Mouse (Mus musculus) thymus, postnatal 0 days (tissue): ENCODE measurements around the gene Ahctf1. TPM values are rescaled to one million over a fixed set of nuclear protein-coding genes. Genes with fewer than 3 reads are reported as not detected.
"Not testable (repeated sequence)": the region's sequence is repeated elsewhere in the genome, so short reads cannot be mapped to it uniquely, and the experiment has no call there.

ENCODE experiments used
- DNase-seq: peaks from one replicate; pipeline ENCODE4 v3.0.0-alpha.2; 2015; ENCODE audit warnings: low spot score
- polyA plus RNA-seq: library from polyadenylated mRNA; unstranded; fragments of >200 nt; fragmentation: Nextera tagmentation; extraction: Ambion mirVana; gene quantifications from 2 replicates; pipeline ENCODE4 v1.2.1, GENCODE M21; 2015

Ahctf1 gene
- 11.8 and 16.3 TPM in 2 replicates for polyA plus RNA-seq

DNA sequence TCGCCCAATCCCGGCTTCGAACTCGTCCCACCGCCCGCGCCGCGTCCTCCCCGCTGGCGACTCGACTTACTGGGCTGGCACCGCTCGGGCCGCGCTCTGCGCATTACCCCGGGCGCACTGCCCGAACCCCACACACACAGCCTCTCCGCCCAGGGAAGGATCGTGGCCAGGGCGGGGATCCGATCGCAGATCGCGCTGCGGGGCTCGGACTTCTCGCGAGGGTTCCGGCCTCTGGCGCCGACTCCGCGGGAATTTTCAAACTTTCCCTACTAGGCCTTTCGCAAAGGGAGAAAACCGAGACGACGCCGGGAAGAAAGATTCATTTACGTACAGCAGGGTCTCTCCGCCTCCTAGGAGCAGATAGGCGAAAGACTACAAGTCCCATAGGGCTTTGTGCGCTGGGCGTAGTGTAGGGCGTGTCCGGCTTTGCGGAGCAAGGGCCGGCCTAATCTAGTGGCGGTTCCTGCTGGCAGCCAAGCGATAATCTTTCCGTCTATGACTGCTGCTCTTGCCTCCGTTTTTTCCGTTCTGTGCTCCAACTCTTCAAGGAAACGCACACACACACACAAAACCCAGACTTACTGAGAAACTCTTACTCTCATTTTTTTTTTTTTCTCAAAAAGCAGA is at the start of gene Ahctf1:
Gene Ahctf1 (minus strand): TSS at position 168 of the 627 bp plus-strand sequence.
- DNase-seq = peak; percentile 94

DNA sequence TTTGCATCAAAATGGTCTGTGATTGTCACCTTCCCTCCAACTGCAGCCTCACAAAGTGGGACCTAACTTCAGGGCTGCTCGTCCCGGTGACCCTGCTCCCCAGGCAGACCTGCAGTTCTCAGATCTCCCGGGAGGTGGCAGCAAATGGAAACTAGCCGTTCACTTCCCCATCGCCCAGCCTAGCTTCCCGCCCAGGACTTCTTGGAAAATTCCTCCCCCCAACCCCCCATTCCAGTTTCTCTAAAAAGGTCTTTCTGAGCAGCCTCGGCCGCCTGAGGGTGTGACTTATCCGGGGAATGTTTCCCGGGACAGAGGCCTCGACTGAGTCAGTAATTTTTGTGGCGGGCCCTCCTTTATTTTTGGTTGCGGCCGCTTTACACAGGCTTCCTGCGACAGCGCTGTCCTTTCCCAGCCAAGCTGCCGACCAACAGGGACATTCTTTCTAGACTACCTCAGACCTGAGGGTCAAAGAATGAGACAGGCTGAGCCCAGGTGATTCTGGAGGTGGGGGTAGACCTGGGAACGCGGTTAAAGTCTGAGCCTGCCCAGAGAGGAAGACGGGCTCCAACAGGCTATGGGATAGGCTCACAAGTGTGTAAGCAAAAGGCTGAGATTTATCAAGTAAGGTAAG is 44.4 kb upstream of the Ahctf1 start:
- DNase-seq = peak; percentile 46

DNA sequence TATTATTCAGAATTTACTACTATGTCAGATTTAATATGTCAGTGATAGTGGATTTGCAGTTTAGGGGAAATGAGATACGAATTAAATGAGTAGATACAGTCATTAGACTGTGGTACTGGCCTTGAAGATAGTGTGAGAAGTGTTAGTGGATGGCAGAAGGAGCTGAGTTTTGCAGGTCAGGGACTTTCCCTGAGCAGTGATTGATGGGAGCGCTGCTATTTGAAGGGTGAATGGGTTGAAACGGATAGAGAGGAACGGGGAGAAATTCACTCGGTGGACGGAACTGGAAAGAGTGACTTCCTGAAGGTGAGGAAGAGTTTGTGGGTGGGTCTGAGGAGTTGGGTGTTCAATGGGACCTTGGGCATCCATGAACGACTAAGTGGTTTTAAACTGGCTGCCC is 43.7 kb upstream of the Ahctf1 start:
- DNase-seq = no peak

- no peak for DNase-seq
These were observed 42.5 kb upstream of the Ahctf1 start for GRCm38 (mm10) chr1:179845832-179846499.

DNA sequence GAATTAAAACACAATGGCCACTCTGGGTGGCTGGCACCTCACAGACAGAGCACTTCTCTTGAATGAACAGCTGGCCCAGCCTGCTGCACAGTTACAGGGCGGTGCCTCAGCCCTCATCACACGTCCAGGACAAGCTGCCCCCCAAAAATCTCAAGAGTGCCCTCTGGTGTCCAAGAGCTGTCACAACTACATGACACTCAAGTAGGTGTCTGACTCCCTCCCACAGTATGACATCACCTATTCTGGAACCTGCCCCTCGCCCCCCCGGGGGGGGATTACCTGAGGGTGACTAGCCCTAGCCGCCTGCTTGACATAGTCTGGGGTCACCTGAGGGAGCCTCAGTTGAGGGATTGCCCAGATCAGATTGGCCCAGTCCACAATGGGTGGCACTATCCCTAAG is 41.4 kb upstream of the Ahctf1 start:
- DNase-seq = peak; percentile 77

DNA sequence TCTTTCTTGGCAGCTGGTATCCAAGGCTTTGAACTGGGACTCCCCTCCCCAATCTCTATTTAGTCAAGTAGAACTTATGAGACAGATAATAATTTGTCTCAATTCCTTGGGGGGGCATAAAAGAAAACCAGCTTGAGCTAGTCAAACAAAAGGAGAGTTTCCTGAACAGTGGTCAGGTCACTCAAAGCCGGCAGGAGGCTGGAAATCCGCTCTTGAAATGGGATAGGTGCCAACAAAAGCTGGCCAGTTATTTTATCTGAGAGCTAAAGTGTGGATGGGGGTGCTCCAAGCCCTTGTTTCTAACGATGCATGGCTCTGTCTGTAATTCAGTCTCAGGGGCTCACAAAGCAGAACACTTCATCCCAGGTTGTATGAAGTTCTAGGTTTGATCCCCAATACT is 40.5 kb upstream of the Ahctf1 start:
- no peak for DNase-seq

GRCm38 (mm10) chr1:179842568-179842967 is 39.1 kb upstream of the Ahctf1 start:
- DNase-seq = no peak

DNA sequence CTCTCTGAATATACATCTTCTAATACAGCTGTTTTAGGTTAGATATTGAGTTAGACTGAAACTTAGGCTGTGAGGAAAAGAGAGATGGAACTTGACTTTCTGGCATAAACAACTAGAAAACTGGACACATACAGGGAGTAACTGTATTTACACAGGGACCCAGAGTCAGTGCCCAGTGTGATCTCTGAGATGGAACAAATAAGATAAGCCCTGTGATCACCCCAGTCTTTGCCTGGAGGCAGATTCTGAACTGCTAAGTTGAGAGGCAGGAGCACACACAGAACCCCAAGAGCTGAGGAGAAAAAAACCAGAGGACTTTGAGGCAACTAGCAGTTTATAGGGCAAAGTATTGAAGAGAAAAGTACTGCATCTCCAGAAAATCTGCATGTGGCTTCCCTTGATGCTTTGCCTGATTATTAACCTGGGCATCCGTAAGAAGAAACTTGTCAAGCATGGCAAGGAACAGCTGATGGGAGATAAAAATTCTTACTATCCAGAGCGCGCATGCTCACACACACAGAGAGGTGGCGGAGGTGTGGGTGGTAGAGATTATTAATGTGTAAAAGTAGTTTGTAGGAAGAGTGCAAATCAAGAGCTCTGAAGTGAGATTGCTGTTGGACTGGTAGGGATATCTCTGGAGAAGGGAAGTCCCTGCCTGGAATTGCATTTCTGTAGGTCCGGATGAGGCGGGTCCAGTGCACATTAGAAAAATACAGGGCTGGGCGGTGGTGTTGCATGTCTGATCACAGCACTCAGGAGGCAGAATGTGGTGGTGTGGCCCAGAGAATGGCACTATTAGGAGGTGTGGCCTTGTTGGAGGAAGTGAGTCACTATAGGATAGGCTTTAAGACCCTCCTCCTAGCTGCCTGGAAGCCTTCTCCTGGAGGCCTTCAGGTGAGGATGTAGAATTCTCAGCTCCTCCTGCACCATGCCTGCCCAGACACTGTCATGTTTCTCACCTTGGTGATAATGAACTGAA is 33.2 kb upstream of the Ahctf1 start:
- DNase-seq = no peak

DNA sequence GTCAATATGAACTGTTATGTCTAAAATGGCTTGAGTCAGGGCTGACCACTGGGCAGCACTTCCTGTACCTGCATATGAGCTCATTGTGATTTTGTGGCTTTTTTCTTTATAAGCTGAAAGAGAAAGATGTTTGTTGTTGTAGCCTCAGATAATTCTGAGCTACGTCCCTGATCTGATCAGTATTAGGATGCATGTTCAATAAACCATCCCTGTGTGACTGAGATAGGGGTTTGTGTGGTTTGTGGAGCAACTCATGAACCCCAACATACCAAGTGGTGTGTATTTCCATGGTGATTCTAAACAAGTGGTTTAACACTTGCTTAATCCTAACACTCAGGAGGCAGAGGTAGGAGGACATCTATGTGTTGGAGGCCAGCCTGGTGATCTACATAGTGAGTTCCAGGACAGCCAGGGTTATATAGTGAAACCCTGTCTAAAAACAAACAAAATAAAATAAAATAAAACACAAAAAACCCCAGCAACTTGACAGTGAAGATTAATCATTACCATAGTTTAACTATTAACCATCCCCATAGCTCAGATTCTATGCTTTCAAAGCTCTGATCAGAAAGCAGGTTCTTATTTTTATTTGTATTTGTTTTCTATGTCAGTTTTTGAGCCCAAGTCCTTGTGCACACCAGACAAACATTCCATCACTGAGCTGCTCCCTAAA is 32.4 kb upstream of the Ahctf1 start:
- no peak for DNase-seq

GRCm38 (mm10) chr1:179833596-179833995 is 30.1 kb upstream of the Ahctf1 start:
- DNase-seq = no peak

DNA sequence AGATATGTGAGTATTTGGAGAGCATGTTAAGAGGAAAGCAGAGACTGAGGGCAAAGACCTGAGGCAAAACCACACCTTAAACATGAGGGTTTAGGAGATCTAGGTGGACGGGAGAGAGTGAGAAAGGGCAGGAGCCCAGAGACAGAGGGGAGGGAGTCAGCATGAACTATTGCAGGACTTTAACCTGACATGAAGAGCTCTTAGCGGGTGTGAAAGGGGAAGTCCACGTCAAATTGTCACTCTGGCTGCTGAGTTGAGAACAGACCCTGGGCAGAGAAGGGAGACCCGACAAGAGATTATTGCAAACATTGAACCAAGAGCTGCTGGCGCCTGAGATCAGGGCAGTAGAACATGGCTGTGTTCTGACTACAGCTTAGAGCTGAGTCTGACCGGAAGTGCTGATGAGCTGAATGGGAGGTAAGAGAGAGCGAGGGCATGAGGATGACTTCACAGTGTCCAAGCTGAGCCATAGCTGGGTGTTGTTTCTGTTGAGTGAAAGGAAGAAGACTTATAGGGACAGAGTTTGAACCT is 29.3 kb upstream of the Ahctf1 start:
- DNase-seq = no peak

DNA sequence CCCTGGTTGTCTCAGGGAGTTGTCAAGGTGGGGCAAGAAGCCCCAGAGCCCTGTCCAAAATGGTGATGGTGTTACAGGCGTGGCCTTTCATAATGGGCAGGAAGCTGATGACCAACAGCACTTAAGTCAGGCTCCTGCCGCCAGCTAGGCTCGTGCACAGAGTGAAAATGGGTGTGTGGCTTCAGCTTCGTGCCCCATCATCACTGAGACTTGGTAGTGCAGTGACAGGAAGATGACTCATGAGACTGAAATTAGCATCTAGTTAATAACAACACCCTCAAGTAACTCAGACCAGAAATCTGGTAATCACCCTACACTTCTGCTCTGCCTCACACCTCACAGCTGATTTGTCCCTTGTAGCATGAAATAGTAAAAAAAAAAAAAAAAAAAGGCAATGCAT is 25.4 kb upstream of the Ahctf1 start:
- no peak for DNase-seq

GRCm38 (mm10) chr1:179828051-179828450 is 24.6 kb upstream of the Ahctf1 start:
- DNase-seq = no peak

DNA sequence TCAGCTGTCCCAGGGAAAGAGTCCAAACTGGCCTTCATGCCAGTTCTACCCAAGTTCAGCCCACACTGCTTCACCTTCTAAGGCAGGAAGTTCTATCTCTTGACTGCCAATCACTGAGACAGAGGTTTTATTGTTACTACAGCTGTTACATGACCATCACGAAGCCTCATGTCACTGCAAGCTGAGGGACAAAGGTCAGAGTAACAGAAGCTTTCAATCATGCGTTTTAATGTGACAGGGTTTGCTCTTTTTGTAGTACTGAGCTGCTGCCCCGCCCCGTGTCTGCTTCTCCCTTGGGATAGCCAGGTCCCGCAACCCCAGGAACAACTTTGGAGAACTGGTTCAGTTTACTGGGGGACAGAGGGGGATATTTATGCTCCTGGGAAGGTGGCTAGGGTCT is 21.1 kb upstream of the Ahctf1 start:
- DNase-seq = no peak

- DNase-seq = not testable (repeated sequence)
These were observed 15.2 kb upstream of the Ahctf1 start for GRCm38 (mm10) chr1:179818490-179819278.

- DNase-seq = no peak
These were observed 11.1 kb upstream of the Ahctf1 start for GRCm38 (mm10) chr1:179814616-179815015.

- DNase-seq = no peak
These were observed 9.9 kb upstream of the Ahctf1 start for GRCm38 (mm10) chr1:179813385-179813784.

GRCm38 (mm10) chr1:179808300-179808699 is 4.8 kb upstream of the Ahctf1 start:
- DNase-seq = no peak

DNA sequence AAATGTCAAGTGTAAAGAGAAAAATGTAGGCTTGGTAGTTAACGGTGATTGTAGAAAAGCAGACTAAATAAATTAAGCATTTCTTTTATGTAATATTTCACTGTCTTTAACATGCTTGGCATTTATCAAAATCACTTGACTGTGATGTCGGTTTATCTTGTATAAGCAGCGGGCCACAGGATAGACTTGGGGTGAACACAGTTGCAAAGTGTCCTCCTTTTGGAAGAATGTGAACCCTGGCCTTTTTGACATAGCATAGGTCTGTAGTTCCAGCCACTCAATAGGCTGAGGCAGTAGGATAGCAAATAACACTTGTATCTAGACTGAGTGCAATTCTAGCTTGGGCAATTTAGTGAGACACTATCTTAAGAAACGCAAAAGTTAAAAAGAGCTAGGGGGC is 4.0 kb upstream of the Ahctf1 start:
- no peak for DNase-seq

- DNase-seq = no peak
These were observed 2.3 kb upstream of the Ahctf1 start for GRCm38 (mm10) chr1:179805751-179806150.
